Mouse (Mus musculus) gastrocnemius, postnatal 25 days (tissue): ENCODE results near the gene Reck. TPM values are rescaled to one million over a fixed set of nuclear protein-coding genes. Genes with fewer than 3 reads are reported as not detected.

Experiments used
- DNase-seq: peaks from one replicate; pipeline ENCODE4 v3.0.0; 2022
- total RNA-seq, 2 experiments: library from RNA; stranded (reverse); gene quantifications; 1 replicate in 1 of 2; 2 replicates in 1 of 2; pipeline ENCODE4 v1.2.3; 2021

Gene Reck
- total RNA-seq, 2 experiments from 2014 or later, result 2.5 to 4.4 TPM

GRCm38 (mm10) chr4:43969373-43969772, 94.0 kb downstream of the Reck start:
- no peak for DNase-seq

GRCm38 (mm10) chr4:43970393-43971330, 95.3 kb downstream of the Reck start:
- DNase-seq, result no peak

- no peak for DNase-seq
Observed at GRCm38 (mm10) chr4:43971541-43972136, 96.3 kb downstream of the Reck start.

- DNase-seq, result no peak
Observed at GRCm38 (mm10) chr4:43972137-43972591, 96.8 kb downstream of the Reck start.

GRCm38 (mm10) chr4:43973526-43973981, 98.2 kb downstream of the Reck start:
- peak; percentile 76 for DNase-seq

GRCm38 (mm10) chr4:43974914-43975616, 99.7 kb downstream of the Reck start:
- DNase-seq, result no peak

- no peak for DNase-seq
Observed at GRCm38 (mm10) chr4:43976223-43976740, 101.0 kb downstream of the Reck start.

- peak; percentile 67 for DNase-seq
Observed at GRCm38 (mm10) chr4:43978521-43979443, 103.5 kb downstream of the Reck start.

GRCm38 (mm10) chr4:43979746-43980145, 104.4 kb downstream of the Reck start:
- no peak for DNase-seq

GRCm38 (mm10) chr4:43980236-43980635, 104.9 kb downstream of the Reck start:
- DNase-seq, result no peak

GRCm38 (mm10) chr4:43980846-43981245, 105.5 kb downstream of the Reck start:
- no peak for DNase-seq

- no peak for DNase-seq
Observed at GRCm38 (mm10) chr4:43981251-43981650, 105.9 kb downstream of the Reck start.

- DNase-seq, result peak; percentile 86
Observed at GRCm38 (mm10) chr4:43982053-43982732, 106.9 kb downstream of the Reck start.

GRCm38 (mm10) chr4:43983181-43983580, 107.9 kb downstream of the Reck start, which contains the start of gene Ccin:
TSS of gene Ccin (plus strand) at chr4:43983483.
- DNase-seq, result no peak

- DNase-seq, result no peak
Observed at GRCm38 (mm10) chr4:43983756-43984155, 108.4 kb downstream of the Reck start.

GRCm38 (mm10) chr4:43984326-43984725, 109.0 kb downstream of the Reck start:
- no peak for DNase-seq

GRCm38 (mm10) chr4:43988976-43989375, 113.6 kb downstream of the Reck start:
- DNase-seq, result no peak

- DNase-seq, result no peak
Observed at GRCm38 (mm10) chr4:43993072-43993471, 117.7 kb downstream of the Reck start.

- no peak for DNase-seq
Observed at GRCm38 (mm10) chr4:43994342-43994741, 119.0 kb downstream of the Reck start.
